Mouse (Mus musculus): ENCODE measurements at regions not wholly inside any gene's neighbourhood (a gene's known extent, or its start where the extent isn't known, plus 50 kb on each side); places are given as distances from the start of the nearest gene placed in this dataset.

DNA sequence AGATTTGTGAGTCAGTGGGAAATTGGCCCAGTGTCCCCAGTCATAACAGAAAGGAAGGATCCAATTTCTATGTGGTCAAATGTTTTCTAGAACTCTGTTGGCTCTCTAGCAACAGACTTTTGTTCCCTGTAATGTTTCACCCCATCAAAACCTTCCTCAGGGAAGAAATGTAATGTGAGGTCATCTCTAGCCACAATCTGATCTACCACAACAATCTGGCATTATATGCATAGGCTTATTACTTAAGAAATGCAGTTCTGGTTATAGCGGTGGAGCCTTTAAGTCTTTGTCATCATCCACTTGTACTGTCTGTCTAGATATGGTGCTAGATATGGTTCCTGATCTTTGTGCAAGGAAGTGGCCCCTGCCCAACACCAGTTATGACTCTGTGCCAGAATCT lies 178.4 kb upstream of the Pdzrn3 start:
- WGBS: 83% methylated on average over 1 of the region's 1 CpGs
- Histone ChIP-seq H3K9ac (no peak overlapping the region), H3K9me3 (no peaks in the 10 kb centered on the region), H3K4me1 (0 out of 2 replicates have a peak, but pooled peaks cover under 1% of the 10 kb centered on the region), H3K27me3 (no peaks in the 10 kb centered on the region), H3K36me3 (no peaks in the 10 kb centered on the region), H3K4me2 (no peak overlapping the region), H3K4me3 (no peak overlapping the region), H3K27ac (no peak overlapping the region)
- ATAC-seq (ENCODE audit: insufficient number of reproducible peaks, insufficient read depth, low FRiP score, low TSS enrichment, low read depth): no peak

DNA sequence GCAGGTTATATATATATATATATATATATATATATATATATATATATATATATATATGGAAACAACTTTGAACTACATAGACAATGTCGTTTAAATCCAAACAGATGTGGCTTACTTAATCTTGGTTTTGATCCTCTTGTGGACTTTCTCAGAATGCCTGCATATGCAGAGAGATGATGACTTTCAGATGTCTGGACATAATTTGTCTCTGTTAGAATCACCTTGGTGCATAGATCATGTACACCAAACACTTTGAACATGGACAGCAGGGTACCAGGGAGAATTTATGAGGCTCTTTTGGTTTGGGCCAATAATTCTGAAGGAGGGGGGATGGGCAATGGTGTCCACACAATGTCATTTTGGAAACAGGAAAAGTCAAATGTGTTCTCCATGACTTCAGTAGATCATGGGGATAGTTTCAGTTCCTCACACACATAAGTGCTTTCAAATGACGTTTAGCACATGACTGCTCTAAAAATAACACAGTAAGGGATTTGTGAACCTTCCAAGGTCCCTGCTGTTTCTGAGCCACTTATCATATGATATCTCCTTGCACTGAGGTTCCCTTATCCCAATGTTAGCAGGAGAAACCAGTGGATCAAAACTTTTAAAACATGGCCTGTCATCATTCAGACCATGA lies 177.4 kb upstream of the Pdzrn3 start:
- 29% methylated on average over 2 of the region's 2 CpGs for WGBS
- no peak for ATAC-seq (ENCODE audit: insufficient number of reproducible peaks, insufficient read depth, low FRiP score, low TSS enrichment, low read depth)
- no peak overlapping the region for H3K9ac ChIP-seq
- no peaks in the 10 kb centered on the region for H3K36me3 ChIP-seq
- H3K4me3 ChIP-seq: no peak overlapping the region
- H3K4me1 ChIP-seq: 0 out of 2 replicates have a peak, but pooled peaks cover 6% of the 10 kb centered on the region
- H3K9me3 ChIP-seq: no peaks in the 10 kb centered on the region
- no peak overlapping the region for H3K27ac ChIP-seq
- H3K27me3 ChIP-seq: no peaks in the 10 kb centered on the region
- H3K4me2 ChIP-seq: no peak overlapping the region

DNA sequence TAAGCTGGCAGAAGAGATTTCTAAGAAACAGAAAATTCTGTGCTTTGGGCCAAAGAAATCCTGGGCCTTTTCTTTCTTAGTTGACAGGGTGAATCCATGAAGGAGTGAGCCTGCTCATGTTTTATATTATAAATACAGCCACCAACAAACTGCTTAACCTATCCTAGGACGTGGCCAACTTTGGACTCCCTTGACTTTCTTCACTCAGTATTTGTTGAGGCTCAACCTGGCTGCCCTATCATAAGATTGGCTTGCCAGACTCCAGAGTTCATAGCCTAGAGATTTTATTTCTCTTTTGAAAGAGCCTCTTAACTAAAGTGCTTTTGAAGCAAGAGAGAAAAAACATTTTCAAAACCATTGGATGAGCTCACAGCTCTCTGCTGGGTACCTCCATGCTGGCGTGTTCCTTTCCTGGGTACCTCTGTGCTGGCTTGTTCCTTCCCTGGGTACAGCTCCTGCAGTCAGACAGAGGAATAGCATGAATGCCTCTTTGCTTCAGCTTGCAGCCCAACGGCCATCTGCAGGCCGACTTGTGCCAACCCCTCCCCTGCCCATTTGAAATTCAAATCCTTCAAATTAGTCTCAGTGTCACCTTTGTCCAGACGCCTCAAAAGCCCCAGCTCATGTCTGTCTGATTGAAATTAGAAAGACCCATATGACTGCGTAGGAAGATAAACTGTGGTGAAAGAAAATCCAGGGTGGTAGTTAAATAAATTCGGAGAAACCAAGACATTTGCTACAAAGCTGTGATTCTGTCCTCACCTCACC lies 173.0 kb upstream of the Pdzrn3 start:
- Histone ChIP-seq H3K4me2 (no peak overlapping the region), H3K36me3 (no peaks in the 10 kb centered on the region), H3K9ac (no peak overlapping the region), H3K4me1 (0 out of 2 replicates have a peak, but pooled peaks cover 6% of the 10 kb centered on the region), H3K27ac (no peak overlapping the region), H3K27me3 (no peaks in the 10 kb centered on the region), H3K9me3 (no peaks in the 10 kb centered on the region), H3K4me3 (no peak overlapping the region)
- no peak for ATAC-seq (ENCODE audit: insufficient number of reproducible peaks, insufficient read depth, low FRiP score, low TSS enrichment, low read depth)
- WGBS: 24% methylated on average over 7 of the region's 7 CpGs

DNA sequence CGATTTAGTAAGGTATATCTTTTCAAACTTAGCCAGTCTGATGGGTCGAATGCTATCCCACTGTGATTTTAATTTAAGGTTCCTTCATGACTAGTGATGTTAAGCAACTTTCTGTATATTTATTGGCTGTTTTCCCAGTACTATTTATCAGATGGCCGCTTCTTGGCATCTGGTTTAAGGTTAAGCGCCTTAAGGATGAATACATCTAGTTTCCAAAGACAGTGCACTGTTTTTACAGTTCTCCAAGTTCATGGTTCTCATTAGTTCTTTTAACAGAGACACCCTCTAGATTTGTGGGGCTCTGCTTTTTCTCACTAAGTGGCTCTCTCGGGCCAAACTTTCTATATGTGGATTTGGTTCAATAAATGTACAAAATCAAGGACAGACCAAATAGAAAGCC lies 159.9 kb upstream of the Pdzrn3 start:
- Histone ChIP-seq H3K27me3 (no peaks in the 10 kb centered on the region), H3K4me1 (peaks cover 13% of the 10 kb centered on the region), H3K9ac (no peak overlapping the region), H3K27ac (no peak overlapping the region), H3K9me3 (no peaks in the 10 kb centered on the region), H3K36me3 (no peaks in the 10 kb centered on the region), H3K4me3 (no peak overlapping the region), H3K4me2 (no peak overlapping the region)
- WGBS: 74% methylated on average over 5 of the region's 5 CpGs
- no peak for ATAC-seq (ENCODE audit: insufficient number of reproducible peaks, insufficient read depth, low FRiP score, low TSS enrichment, low read depth)

DNA sequence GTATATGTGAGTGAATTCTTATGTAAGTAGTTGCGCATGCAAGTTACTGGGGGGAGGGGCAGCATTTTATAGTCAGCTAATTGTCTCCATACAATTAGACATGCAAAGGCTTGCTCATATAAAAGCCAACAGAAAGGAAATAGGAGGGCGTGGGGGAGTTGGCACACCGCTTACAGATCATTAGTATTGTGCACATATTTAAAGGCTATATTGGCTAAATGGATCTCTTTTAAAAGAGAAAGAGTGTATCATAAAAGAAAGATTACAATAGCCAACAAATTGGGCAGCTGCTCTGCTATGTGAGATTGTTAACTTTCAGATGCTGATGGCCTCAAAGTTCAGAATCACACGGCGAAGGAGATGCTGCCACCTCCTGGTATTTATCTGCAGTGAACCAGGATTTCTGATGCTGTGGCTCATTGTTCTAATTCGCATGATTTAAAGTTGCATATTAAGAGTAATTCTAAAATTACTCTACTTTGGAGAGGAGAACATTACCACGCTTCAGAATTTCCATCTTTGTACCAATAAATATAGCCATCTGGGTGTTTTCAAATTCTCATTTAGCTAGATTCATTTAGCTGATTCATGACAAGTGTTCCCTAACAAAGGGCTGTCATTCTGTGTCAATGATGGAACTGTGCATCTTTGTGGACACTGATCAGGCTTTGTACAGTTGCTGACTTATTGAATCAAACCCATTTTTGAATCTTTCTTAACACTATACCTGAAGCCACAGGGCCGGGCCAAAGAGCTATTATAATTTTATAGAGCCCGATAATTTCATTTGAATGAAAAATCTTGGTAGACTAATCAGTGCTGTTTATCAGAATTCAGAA lies 156.7 kb upstream of the Pdzrn3 start:
- Histone ChIP-seq H3K27me3 (no peaks in the 10 kb centered on the region), H3K4me1 (peaks cover 25% of the 10 kb centered on the region), H3K27ac (no peak overlapping the region), H3K36me3 (no peaks in the 10 kb centered on the region), H3K4me3 (no peak overlapping the region), H3K9ac (no peak overlapping the region), H3K4me2 (no peak overlapping the region), H3K9me3 (no peaks in the 10 kb centered on the region)
- 41% methylated on average over 9 of the region's 9 CpGs for WGBS
- no peak for ATAC-seq (ENCODE audit: insufficient number of reproducible peaks, insufficient read depth, low FRiP score, low TSS enrichment, low read depth)

DNA sequence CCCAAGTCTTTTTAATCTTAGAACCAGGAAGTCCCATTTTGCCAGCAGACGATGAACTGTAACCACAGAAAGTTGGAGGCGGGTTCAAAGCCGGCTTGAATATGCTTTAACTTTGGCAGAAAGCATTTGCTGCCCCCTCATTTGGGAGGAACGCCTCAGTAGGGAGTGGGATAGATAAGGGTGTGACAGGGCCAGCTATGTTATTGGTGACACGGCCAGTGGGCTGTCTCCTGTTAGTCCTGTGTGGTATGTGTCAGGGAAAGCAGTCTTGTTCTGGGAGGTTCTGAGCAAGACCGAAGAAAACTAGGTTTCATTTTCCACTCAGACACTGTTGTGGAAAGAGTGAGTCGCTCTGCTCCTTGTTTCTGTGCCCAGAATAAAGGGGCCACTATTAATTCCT lies 154.7 kb upstream of the Pdzrn3 start:
- H3K4me2 ChIP-seq: peak overlapping the region; percentile 38
- 39% methylated on average over 7 of the region's 7 CpGs for WGBS
- peaks cover 34% of the 10 kb centered on the region for H3K4me1 ChIP-seq
- H3K27me3 ChIP-seq: no peaks in the 10 kb centered on the region
- no peak for ATAC-seq (ENCODE audit: insufficient number of reproducible peaks, insufficient read depth, low FRiP score, low TSS enrichment, low read depth)
- H3K36me3 ChIP-seq: no peaks in the 10 kb centered on the region
- no peak overlapping the region for H3K4me3 ChIP-seq
- peak overlapping the region; percentile 68 for H3K27ac ChIP-seq
- H3K9ac ChIP-seq: no peak overlapping the region
- no peaks in the 10 kb centered on the region for H3K9me3 ChIP-seq

DNA sequence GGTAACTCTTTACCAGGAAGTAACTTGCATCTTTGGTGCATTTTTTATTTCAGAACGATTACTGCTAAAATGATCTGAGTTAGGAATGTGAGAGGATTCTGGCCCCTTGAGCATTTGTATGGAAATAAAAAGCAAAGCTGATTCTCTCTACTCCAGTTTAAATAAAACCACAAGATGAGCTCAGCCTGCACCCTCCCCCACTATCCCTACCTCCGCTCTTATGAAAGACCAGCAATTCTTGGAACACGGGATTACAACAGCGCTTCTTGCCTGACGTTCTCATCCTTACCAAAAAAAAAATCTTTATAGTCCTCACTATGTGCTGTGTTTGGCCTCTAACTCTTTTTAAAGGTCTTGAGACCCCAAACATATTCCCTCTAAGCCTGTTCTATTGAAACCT lies 154.2 kb upstream of the Pdzrn3 start:
- peak overlapping the region; percentile 68 for H3K27ac ChIP-seq
- no peak overlapping the region for H3K4me3 ChIP-seq
- H3K27me3 ChIP-seq: no peaks in the 10 kb centered on the region
- peak overlapping the region; percentile 38; the same call in 1 of the 2 replicates for H3K4me2 ChIP-seq
- 0 out of 2 replicates have a peak, but pooled peaks have one; percentile 10 for ATAC-seq (ENCODE audit: insufficient number of reproducible peaks, insufficient read depth, low FRiP score, low TSS enrichment, low read depth)
- peaks cover 34% of the 10 kb centered on the region for H3K4me1 ChIP-seq
- no peaks in the 10 kb centered on the region for H3K36me3 ChIP-seq
- no peak overlapping the region for H3K9ac ChIP-seq
- H3K9me3 ChIP-seq: no peaks in the 10 kb centered on the region
- 45% methylated on average over 5 of the region's 5 CpGs for WGBS

DNA sequence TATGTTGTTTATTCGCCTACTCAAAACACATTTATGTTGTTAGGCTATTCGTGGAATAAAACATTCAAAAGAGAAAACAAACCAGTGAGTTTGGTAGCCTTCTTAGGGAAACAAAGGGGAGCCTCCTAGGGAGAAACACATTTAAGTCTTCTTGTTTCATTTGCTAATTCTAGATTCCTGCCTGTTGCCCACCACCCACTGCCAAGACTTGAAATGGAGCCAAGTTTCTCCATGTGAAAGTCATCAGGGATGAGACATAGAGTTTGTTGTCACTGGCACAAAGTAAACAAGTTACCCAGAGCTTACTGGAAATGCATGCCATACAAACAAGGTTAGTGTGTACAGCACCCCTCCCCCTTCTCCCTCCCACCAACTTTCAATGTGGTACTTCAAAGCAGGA lies 147.4 kb upstream of the Pdzrn3 start:
- Histone ChIP-seq H3K4me2 (no peak overlapping the region), H3K9me3 (no peaks in the 10 kb centered on the region), H3K27me3 (no peaks in the 10 kb centered on the region), H3K36me3 (no peaks in the 10 kb centered on the region), H3K27ac (peak overlapping the region; percentile 76), H3K4me1 (peaks cover 32% of the 10 kb centered on the region), H3K9ac (no peak overlapping the region), H3K4me3 (no peak overlapping the region)
- WGBS: 33% methylated on average over 2 of the region's 2 CpGs
- peak; percentile 71 for ATAC-seq (ENCODE audit: insufficient number of reproducible peaks, insufficient read depth, low FRiP score, low TSS enrichment, low read depth)

DNA sequence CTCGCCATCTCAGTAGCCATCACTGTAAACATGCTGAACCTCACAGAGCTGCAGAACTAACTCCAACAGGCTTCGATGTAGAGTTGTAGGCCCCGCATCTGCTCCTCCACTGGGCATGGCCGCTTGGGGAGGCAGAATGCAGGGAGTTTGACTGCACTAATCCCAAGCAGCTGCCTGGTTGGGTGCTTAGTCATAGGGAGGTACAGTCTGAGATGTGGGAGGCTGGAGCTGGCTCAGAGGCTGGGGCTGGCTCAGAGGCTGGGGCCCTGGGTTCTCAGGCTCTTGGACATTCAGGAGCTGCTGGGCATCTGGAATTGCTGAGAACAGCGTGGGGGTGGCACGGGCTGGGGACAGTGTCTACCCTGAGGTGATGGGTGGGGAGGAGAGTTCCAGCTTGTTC lies 143.6 kb upstream of the Pdzrn3 start:
- peaks cover 40% of the 10 kb centered on the region for H3K4me1 ChIP-seq
- no peak overlapping the region for H3K4me3 ChIP-seq
- no peak for ATAC-seq (ENCODE audit: insufficient number of reproducible peaks, insufficient read depth, low FRiP score, low TSS enrichment, low read depth)
- no peaks in the 10 kb centered on the region for H3K36me3 ChIP-seq
- WGBS: 87% methylated on average over 6 of the region's 6 CpGs
- no peak overlapping the region for H3K27ac ChIP-seq
- no peaks in the 10 kb centered on the region for H3K27me3 ChIP-seq
- H3K4me2 ChIP-seq: no peak overlapping the region
- H3K9me3 ChIP-seq: no peaks in the 10 kb centered on the region
- no peak overlapping the region for H3K9ac ChIP-seq

DNA sequence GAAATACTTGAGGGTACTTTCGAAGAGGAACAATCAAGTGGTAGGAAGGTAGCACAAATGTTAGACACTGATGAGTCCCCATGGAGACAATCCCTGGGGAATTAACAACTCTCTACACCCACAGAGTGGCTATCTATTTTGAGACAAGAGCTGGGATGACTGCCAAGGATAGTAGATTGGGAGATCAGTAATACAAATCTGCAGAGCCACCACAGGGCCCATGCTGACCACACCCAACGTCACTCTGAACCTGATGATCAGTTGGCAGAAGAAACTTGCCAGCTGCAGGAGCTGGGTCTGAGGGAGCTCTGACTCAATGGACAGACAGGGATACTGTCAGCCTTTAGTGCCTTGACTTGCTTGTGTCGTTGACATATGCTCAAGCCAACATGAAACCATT lies 143.1 kb upstream of the Pdzrn3 start:
- Histone ChIP-seq H3K4me3 (no peak overlapping the region), H3K9me3 (no peaks in the 10 kb centered on the region)
- WGBS: 87% methylated on average over 3 of the region's 3 CpGs

DNA sequence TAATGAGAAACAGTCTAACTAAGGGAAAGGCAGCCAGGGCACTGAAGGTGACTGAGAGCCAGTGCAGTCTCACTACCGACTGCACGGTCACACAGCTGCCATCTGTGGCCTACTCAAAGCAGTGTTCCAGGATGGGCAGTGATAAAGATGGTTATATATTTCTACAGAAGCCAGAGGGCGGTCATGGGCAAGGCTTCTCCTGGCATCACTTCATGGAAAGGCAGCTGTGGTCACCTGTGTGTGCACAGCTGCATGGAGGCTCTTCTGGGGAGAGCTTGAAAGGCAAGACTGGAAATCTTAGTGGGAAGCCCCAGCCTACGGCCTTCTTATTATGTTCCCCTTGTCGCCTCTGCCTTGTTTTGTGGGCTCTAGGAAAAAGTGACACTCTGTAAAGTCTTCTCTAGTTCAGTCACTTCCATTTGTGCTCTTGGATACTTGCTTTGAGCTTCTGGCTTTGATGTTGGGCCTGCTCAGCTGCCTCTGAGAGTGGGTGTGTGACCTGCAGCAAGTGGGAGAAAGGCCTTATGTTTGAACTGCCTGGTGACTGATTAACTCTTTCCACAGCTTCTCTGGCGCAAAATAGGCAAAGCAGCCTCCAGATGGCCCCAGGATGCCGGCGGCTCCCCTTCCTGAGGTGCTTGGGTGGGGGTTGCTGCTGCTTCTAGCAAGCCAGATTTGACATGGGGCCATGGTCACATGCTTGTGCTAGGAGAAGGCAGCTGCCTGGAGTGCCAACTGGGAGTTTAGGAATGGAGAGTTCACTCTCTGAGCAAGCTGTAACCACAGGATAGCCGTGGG lies 141.4 kb upstream of the Pdzrn3 start:
- WGBS: 40% methylated on average over 9 of the region's 9 CpGs
- H3K27me3 ChIP-seq: no peaks in the 10 kb centered on the region
- no peak overlapping the region for H3K4me2 ChIP-seq
- H3K36me3 ChIP-seq: no peaks in the 10 kb centered on the region
- H3K4me3 ChIP-seq: no peak overlapping the region
- peaks cover 26% of the 10 kb centered on the region for H3K4me1 ChIP-seq
- no peaks in the 10 kb centered on the region for H3K9me3 ChIP-seq
- peak overlapping the region; percentile 66 for H3K27ac ChIP-seq
- no peak overlapping the region for H3K9ac ChIP-seq
- ATAC-seq (ENCODE audit: insufficient number of reproducible peaks, insufficient read depth, low FRiP score, low TSS enrichment, low read depth): no peak

More for the DNA sequence above, 143.1 kb upstream of the Pdzrn3 start:
- H3K9ac ChIP-seq: no peak overlapping the region
- H3K27ac ChIP-seq: no peak overlapping the region
- peaks cover 37% of the 10 kb centered on the region for H3K4me1 ChIP-seq
- no peak for ATAC-seq (ENCODE audit: insufficient number of reproducible peaks, insufficient read depth, low FRiP score, low TSS enrichment, low read depth)
- no peak overlapping the region for H3K4me2 ChIP-seq
- no peaks in the 10 kb centered on the region for H3K27me3 ChIP-seq
- H3K36me3 ChIP-seq: no peaks in the 10 kb centered on the region
